1 mouse cellular context compared by ENCODE assay signal in the genomic region with DNA sequence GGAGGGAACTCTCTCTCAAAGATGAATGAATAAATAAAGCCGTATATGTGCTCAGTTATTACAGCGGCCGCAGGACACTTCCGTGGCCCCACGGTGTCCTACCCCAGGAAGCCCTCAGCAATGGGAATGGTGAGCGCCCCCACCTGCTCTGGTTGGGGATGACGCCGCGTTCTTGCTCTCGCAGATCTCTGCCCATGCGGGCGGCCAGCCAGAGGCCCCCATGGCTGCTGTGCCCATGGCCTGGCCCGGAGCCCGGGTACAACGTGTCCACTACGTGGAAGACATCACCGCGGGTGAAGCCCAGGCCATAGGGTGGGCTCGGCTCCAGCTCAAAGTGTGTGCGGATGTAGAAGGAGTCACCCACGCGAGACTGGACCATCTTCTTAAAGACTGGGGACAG.
TF ChIP-seq lines count a peak whose summit lies in the region.

No protein-coding gene starts in this region.

TF ChIP-seq in MEL, 35 proteins besides CTCF, POLR2A, EP300 and RAD21 (continued from another document):
- TF ChIP-seq ZNF384 (IDR thresholded peaks at IDR 0.05; ENCODE audit: low read depth, low read length) (no peak), UBTF (IDR thresholded peaks at IDR 0.05; ENCODE audit: borderline replicate concordance, insufficient read depth, low read depth, low read length) (no peak), RCOR1 (IDR thresholded peaks at IDR 0.05; ENCODE audit: low read depth, low read length) (no peak), KAT2A (conservative IDR thresholded peaks at IDR 0.05; ENCODE audit: low read depth, low read length) (no peak), CHD2 (IDR thresholded peaks at IDR 0.05; ENCODE audit: low read length) (no peak)
